Mouse (Mus musculus) ES-E14 (cell line): ENCODE results near the gene Ugt2a1. TPM values are rescaled to one million over a fixed set of nuclear protein-coding genes. Genes with fewer than 3 reads are reported as not detected.
"Not testable (repeated sequence)": the region's sequence is repeated elsewhere in the genome, so short reads cannot be mapped to it uniquely, and the experiment has no call there.

Experiments used
- DNase-seq: peaks from one replicate; pipeline ENCODE4 v3.0.0-alpha.2; 2013; ENCODE audit warnings: low read depth, low spot score
- H3K27ac ChIP-seq: 2 replicates; pipeline ENCODE4 v1.5.1; 2012; ENCODE audit warnings: low read depth, mild to moderate bottlenecking, low read length, moderate library complexity, mixed read lengths; ENCODE audit not compliant: poor library complexity, insufficient read depth, severe bottlenecking
- H3K36me3 ChIP-seq: 2 replicates; pipeline ENCODE4 v1.6.1; 2012; ENCODE audit warnings: mild to moderate bottlenecking, low read length, moderate library complexity, mixed read lengths; ENCODE audit not compliant: control insufficient read depth, poor library complexity, insufficient read depth, severe bottlenecking
- H3K4me1 ChIP-seq, 2 experiments: fragments of 150-350 bp in 1 of 2; sonication (generic) in 1 of 2; 2 replicates each; pipeline ENCODE4 v1.6.1; 2012; ENCODE audit warnings: low read length in 2 of 2, mild to moderate bottlenecking in 1 of 2, mixed read lengths in 1 of 2; ENCODE audit not compliant: control insufficient read depth in 2 of 2, insufficient read depth in 2 of 2, poor library complexity in 1 of 2
- H3K4me3 ChIP-seq, 2 experiments: fragments of 150-350 bp in 1 of 2; sonication (generic) in 1 of 2; 2 replicates each; pipeline ENCODE4 v1.5.1; 2012; ENCODE audit warnings: low read length in 2 of 2, low read depth in 1 of 2, mild to moderate bottlenecking in 1 of 2, mixed read lengths in 1 of 2; ENCODE audit not compliant: insufficient read depth in 1 of 2, poor library complexity in 1 of 2, severe bottlenecking in 1 of 2
- H3K9ac ChIP-seq: 2 replicates; pipeline ENCODE4 v1.6.1; 2012; ENCODE audit warnings: low read depth, mild to moderate bottlenecking, low read length, mixed read lengths; ENCODE audit not compliant: poor library complexity, insufficient read depth, severe bottlenecking
- H3K9me3 ChIP-seq: fragments of 150-350 bp; sonication (generic); 2 replicates; pipeline ENCODE4 v1.6.1; 2012; ENCODE audit warnings: low read depth, mild to moderate bottlenecking, low read length; ENCODE audit not compliant: control insufficient read depth, insufficient read depth
- CHD2 ChIP-seq: IDR thresholded peaks from 2 replicates; pipeline ENCODE4 v1.6.1; 2014; ENCODE audit warnings: mild to moderate bottlenecking, low read depth, low read length, inconsistent platforms
- HCFC1 ChIP-seq: IDR thresholded peaks from 2 replicates; pipeline ENCODE4 v1.6.1; 2012; ENCODE audit warnings: low read length, inconsistent platforms, borderline replicate concordance; ENCODE audit not compliant: insufficient read depth
- MAFK ChIP-seq: IDR thresholded peaks from 2 replicates; pipeline ENCODE4 v1.6.1; 2014; ENCODE audit warnings: mild to moderate bottlenecking, low read depth, low read length, inconsistent platforms; ENCODE audit not compliant: insufficient read depth
- ZC3H11A ChIP-seq: IDR thresholded peaks from 2 replicates; pipeline ENCODE4 v1.6.1; 2012; ENCODE audit warnings: low read depth, mild to moderate bottlenecking, inconsistent platforms, low read length, borderline replicate concordance
- ZNF384 ChIP-seq: IDR thresholded peaks from 2 replicates; pipeline ENCODE4 v1.6.1; 2012; ENCODE audit warnings: low read depth, low read length, inconsistent platforms
- in situ Hi-C, 2 experiments: fragments of 600-800 bp; cut with MboI; formaldehyde crosslinking; loops; one replicate each; pipeline ENCODE4 v1.15.1; 2025; ENCODE audit warnings: low sequenced_read_pairs in 2 of 2, inconsistent platforms in 1 of 2; ENCODE audit not compliant: unreplicated experiment in 2 of 2
- total RNA-seq: library from RNA; depleted of rRNA; stranded (reverse); fragments of 300-350 nt; gene quantifications from 2 replicates; pipeline ENCODE4 v1.2.3, GENCODE M21; 2012

Ugt2a1 gene
- total RNA-seq, 1 experiment: not detected

DNA sequence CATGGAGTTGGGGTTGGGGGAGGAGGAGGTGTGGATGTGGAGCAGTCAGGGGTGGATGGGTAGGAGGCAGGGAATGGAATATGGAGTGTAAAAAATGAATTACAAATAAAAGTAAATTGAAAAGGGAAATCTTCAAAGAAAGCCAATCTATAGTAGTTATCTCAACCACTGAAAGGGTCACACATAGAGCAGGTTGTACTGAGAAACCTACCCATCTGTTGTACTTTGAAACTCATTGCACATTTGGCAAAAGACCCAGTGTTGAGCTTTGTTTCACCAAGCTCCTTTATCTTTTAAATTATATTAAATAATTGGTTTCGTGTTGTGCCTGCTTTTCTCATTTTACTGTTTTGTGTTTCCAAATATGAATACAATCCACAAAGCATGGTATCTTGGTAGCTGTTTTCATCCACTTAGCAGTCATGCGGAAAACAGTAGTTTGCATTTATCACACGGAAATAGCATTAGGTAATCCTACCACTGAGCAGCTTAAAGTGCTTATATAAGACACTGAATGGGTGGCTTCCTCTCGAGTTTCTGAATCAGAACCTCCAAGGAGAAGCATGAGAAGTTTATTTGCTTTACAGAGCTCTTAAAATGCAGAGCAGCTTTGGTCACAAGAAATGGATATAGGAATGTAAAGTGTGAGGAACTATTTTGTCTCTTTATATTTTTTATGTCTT is 15.2 kb upstream of the Ugt2a1 start:
- no peak for DNase-seq
- Histone ChIP-seq H3K27ac (no peak overlapping the region), H3K36me3 (no peaks in the 10 kb centered on the region), H3K9ac (no peak overlapping the region), H3K4me3 (no peak overlapping the region), H3K9me3 (no peaks in the 10 kb centered on the region), H3K4me1 (no peaks in the 10 kb centered on the region)
- TF ChIP-seq MAFK: no peak
- TF ChIP-seq ZC3H11A: no peak
- TF ChIP-seq ZNF384: no peak
- TF ChIP-seq HCFC1: no peak
- TF ChIP-seq CHD2: no peak
- in situ Hi-C loops: no loop called here

DNA sequence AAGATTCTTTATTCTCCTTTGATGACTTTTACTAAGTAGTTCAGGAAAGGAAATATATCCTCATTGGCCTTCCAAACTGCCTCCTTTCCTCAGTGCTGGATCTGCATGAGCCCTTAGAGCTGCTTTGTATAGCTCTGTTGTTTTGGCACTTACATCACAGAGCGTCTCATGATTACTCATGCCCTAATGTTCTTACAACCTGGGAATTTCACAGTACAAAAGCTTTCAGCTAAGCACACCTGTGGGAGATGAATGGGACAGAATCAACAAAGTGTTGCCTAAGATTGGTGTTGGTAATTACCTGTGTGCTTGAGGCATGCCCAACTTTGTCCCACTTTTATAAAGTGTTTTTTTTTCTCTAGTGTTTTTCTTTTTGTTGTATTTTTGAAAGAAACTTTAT is 12.0 kb upstream of the Ugt2a1 start:
- H3K36me3 ChIP-seq: no peaks in the 10 kb centered on the region
- no peaks in the 10 kb centered on the region for H3K4me1 ChIP-seq
- H3K27ac ChIP-seq: no peak overlapping the region
- DNase-seq: no peak
- TF ChIP-seq MAFK (no peak), ZNF384 (no peak), ZC3H11A (no peak), HCFC1 (no peak), CHD2 (no peak)
- H3K9ac ChIP-seq: no peak overlapping the region
- no peaks in the 10 kb centered on the region for H3K9me3 ChIP-seq
- in situ Hi-C loops: no loop called here
- H3K4me3 ChIP-seq: no peak overlapping the region

DNA sequence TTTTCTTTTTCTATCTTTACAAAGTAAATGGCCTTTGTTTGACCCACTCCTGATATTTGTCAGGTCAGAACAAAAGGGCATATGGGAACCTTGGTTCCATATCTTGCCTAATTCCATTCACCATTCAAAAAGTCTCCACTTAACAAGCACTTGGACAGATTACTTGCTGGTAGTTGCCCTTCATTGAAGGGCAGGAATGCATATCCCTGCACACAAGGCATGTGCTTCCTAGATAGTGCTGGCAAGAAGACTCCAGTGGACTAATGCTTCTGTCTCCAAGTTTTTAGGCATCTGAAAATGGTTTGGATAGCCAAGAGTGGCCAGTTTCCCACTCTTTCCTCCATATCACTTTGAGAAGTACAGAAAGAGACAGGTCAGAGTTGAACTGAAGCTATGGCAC is 8.7 kb upstream of the Ugt2a1 start:
- Histone ChIP-seq H3K9me3 (no peaks in the 10 kb centered on the region), H3K4me3 (no peak overlapping the region), H3K27ac (no peak overlapping the region), H3K36me3 (no peaks in the 10 kb centered on the region), H3K9ac (no peak overlapping the region), H3K4me1 (no peaks in the 10 kb centered on the region)
- in situ Hi-C loops: no loop called here
- TF ChIP-seq ZNF384: no peak
- TF ChIP-seq MAFK: no peak
- no peak for DNase-seq

DNA sequence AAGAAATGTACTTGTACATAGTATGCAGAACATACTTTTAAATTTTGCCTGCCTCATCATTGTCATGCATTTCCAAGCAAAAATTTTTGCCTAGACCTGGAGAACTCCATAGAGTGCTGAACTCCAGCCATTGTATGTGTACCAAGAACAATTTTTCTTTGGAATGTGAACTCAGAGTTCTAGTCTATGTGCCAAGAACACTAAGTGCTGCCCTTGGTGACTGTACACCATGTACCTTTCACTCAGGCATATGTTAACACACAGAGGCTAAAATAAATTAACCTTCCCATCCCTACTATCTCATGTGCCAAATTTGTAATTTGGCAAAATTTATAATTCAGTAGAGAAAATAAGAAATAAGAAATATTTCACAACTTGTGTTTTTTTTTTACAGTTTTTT is 8.3 kb upstream of the Ugt2a1 start:
- Histone ChIP-seq H3K9me3 (no peaks in the 10 kb centered on the region), H3K9ac (no peak overlapping the region), H3K27ac (no peak overlapping the region), H3K4me3 (no peak overlapping the region), H3K4me1 (no peaks in the 10 kb centered on the region), H3K36me3 (no peaks in the 10 kb centered on the region)
- no peak for TF ChIP-seq MAFK
- no peak for TF ChIP-seq ZNF384
- no peak for TF ChIP-seq ZC3H11A
- no peak for TF ChIP-seq HCFC1
- TF ChIP-seq CHD2: no peak
- in situ Hi-C loops: no loop called here
- no peak for DNase-seq

DNA sequence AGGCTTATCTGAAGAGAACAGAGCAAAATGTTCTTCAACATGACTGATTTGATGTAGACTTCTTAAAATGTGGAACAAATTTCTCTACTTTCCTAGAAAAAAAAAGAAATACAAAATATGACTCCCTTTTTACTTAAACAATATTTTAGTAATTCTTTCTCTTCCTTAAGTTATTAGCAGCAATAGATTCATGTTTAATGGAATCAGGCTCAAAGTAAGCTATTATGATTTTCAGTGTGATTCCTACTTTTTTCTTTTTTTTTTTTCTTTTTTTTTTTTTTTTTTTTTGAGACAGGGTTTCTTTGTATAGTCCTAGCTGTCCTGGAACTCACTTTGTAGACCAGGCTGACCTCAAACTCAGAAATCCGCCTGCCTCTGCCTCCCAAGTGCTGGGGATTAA is 4.0 kb downstream of the Ugt2a1 start, which contains the start of gene Gm43638:
TSS of gene Gm43638 (minus strand) at position 101 of the 400 bp plus-strand sequence.
- DNase-seq, H3K36me3 ChIP-seq, in situ Hi-C loops, H3K27ac ChIP-seq, H3K4me3 ChIP-seq, H3K9me3 ChIP-seq, H3K9ac ChIP-seq, H3K4me1 ChIP-seq: not testable (repeated sequence)
